ENCODE assay signal across 8 mouse cellular contexts in the genomic region with DNA sequence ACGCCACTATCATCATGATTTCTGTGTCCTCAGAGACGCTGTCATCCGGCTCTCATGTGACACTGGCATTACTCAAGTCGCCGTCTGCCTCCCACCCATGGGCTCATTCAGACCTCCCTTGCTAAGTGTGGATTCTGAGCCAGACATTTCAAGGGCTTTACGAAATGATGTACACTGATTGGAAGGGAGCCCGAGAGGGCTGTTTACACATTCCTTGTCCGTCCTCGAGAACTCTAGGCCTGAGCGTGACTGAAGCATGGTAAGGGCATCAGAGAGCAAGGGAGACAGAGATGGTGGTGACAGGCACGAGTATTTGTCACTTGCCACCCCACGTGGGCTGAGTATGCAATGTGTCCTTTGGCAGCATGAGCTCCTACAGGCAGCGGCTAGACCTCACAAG. TPM values are rescaled to one million over a fixed set of nuclear protein-coding genes. Genes with fewer than 3 reads are reported as not detected.
A peak's percentile ranks its signal among the peaks of the same experiment; 100 is the strongest.
DNase-seq lines count a peak whose midpoint lies in the region; ATAC-seq and TF ChIP-seq lines count a peak whose summit lies in the region.
"Had no signal": no experiment of that assay in that cellular context is flagged by ENCODE, and none has a peak within 500 bp of the region (broad histone marks: within the 10 kb centered on the region; RNA-seq: fewer than 3 reads in every experiment).

No protein-coding gene starts in this region.

- intact Hi-C loops in heart, postnatal 25 days (cut with DNase I): no loop called here

- no peak overlapping the region for H3K27ac ChIP-seq in midbrain, embryonic 13.5 days
- H3K27ac ChIP-seq in midbrain, embryonic 10.5 days (replicated peaks): no peak overlapping the region
- H3K27ac ChIP-seq in small intestine, adult 2 months (ENCODE audit: insufficient read depth, low read depth, low read length): peak overlapping the region; percentile 17
- no peak overlapping the region for H3K27ac ChIP-seq in liver, postnatal 0 days (ENCODE audit: low read depth)

- H3K9me3 ChIP-seq in midbrain, embryonic 13.5 days: no peaks in the 10 kb centered on the region
- no peaks in the 10 kb centered on the region for H3K9me3 ChIP-seq in midbrain, embryonic 10.5 days (replicated peaks)
- no peaks in the 10 kb centered on the region for H3K9me3 ChIP-seq in liver, postnatal 0 days (ENCODE audit: low read length)

- H3K27me3 ChIP-seq in midbrain, embryonic 13.5 days: no peaks in the 10 kb centered on the region
- H3K27me3 ChIP-seq in midbrain, embryonic 10.5 days (ENCODE audit: low read depth, poor library complexity, severe bottlenecking): no peaks in the 10 kb centered on the region
- H3K27me3 ChIP-seq in small intestine, adult 2 months (ENCODE audit: control insufficient read depth, insufficient read depth, low read length): no peaks in the 10 kb centered on the region
- H3K27me3 ChIP-seq in liver, postnatal 0 days (ENCODE audit: insufficient read depth, low read length): no peaks in the 10 kb centered on the region

- no peaks in the 10 kb centered on the region for H3K36me3 ChIP-seq in midbrain, embryonic 13.5 days
- no peaks in the 10 kb centered on the region for H3K36me3 ChIP-seq in midbrain, embryonic 10.5 days
- H3K36me3 ChIP-seq in small intestine, adult 2 months (ENCODE audit: control insufficient read depth, insufficient read depth, low read length): no peaks in the 10 kb centered on the region
- no peaks in the 10 kb centered on the region for H3K36me3 ChIP-seq in liver, postnatal 0 days (replicated peaks; ENCODE audit: insufficient read depth, low read length)

- 78% methylated on average over 13 of the region's 13 CpGs for WGBS in midbrain, embryonic 13.5 days
- WGBS in midbrain, embryonic 10.5 days: 83% methylated on average over 13 of the region's 13 CpGs
- 55% methylated on average over 13 of the region's 13 CpGs for WGBS in small intestine, adult 2 months
- WGBS in liver, postnatal 0 days (ENCODE audit: insufficient replicate concordance): 66% methylated on average over 13 of the region's 13 CpGs

- no peak for TF ChIP-seq CTCF in small intestine, adult 2 months (IDR thresholded peaks at IDR 0.05; ENCODE audit: extremely low read depth, insufficient read length, insufficient replicate concordance, low read depth, low read length)
- TF ChIP-seq CTCF in liver, postnatal 0 days (IDR thresholded peaks at IDR 0.05; ENCODE audit: low read depth): no peak

- H3K4me3 ChIP-seq in midbrain, embryonic 13.5 days (replicated peaks): no peak overlapping the region
- no peak overlapping the region for H3K4me3 ChIP-seq in midbrain, embryonic 10.5 days
- H3K4me3 ChIP-seq in small intestine, adult 2 months (ENCODE audit: low read depth, low read length): no peak overlapping the region
- H3K4me3 ChIP-seq in liver, postnatal 0 days (ENCODE audit: low read depth, low read length): no peak overlapping the region
- H3K4me3 ChIP-seq: myocyte had no signal

- H3K4me2 ChIP-seq in midbrain, embryonic 13.5 days (replicated peaks): no peak overlapping the region
- no peak overlapping the region for H3K4me2 ChIP-seq in liver, postnatal 0 days (ENCODE audit: low read depth, low read length)

- H3K9ac ChIP-seq in midbrain, embryonic 13.5 days (replicated peaks): no peak overlapping the region
- no peak overlapping the region for H3K9ac ChIP-seq in liver, postnatal 0 days (replicated peaks)

- TF ChIP-seq POLR2A in small intestine, adult 2 months (IDR thresholded peaks at IDR 0.05; ENCODE audit: low read depth, low read length): no peak

- H3K4me1 ChIP-seq in midbrain, embryonic 13.5 days (replicated peaks): peaks cover 14% of the 10 kb centered on the region; the same call in 1 of the 2 replicates
- H3K4me1 ChIP-seq in midbrain, embryonic 10.5 days: peaks cover 11% of the 10 kb centered on the region; the same call in 1 of the 2 replicates
- no peaks in the 10 kb centered on the region; the same call in 1 of the 2 replicates for H3K4me1 ChIP-seq in small intestine, adult 2 months (ENCODE audit: control insufficient read depth, insufficient read depth, insufficient read length, low read length)
- H3K4me1 ChIP-seq in liver, postnatal 0 days (ENCODE audit: insufficient read depth): no peaks in the 10 kb centered on the region

- 0 out of 2 replicates have a peak, but pooled peaks have one; percentile 24 for ATAC-seq in midbrain, embryonic 13.5 days
- ATAC-seq in liver, postnatal 0 days: no peak

- no peak for TF ChIP-seq EP300 in liver, postnatal 0 days (IDR thresholded peaks at IDR 0.05; ENCODE audit: low read depth)

- DNase-seq in midbrain, embryonic 10.5 days (ENCODE audit: low spot score): no peak
- peak; percentile 70 for DNase-seq in fat pad, adult 2 months (ENCODE audit: extremely low read depth, low read depth, low spot score)
- peak; percentile 39 for DNase-seq in heart, postnatal 25 days (ENCODE audit: low spot score)
- no peak for DNase-seq in liver, postnatal 0 days
- no peak for DNase-seq in thymus, adult 18-20 months

RNA-seq across cellular contexts. Expression of a gene that starts 49.0 kb away (rescaled TPM):
- polyA plus RNA-seq in midbrain, embryonic 13.5 days (2015; fragmentation: Nextera tagmentation; extraction: Ambion mirVana): 47.2 and 53.5 TPM in 2 replicates
- polyA plus RNA-seq in midbrain, embryonic 10.5 days (2016; fragmentation: Nextera tagmentation; extraction: Ambion mirVana): 35.3 and 47.5 TPM in 2 replicates
- total RNA-seq in heart, postnatal 25 days (2021): 10 to 100 TPM; 37.7 to 41.6 TPM
- polyA plus RNA-seq in small intestine, adult 2 months (2012; rRNA removed): 8.1 and 9.4 TPM in 2 replicates
- 23.3 and 23.5 TPM in 2 replicates for polyA plus RNA-seq in liver, postnatal 0 days (2015; fragmentation: Nextera tagmentation; extraction: Ambion mirVana)

Comparison
In these comparisons a context has a peak if more than half of its experiments do, and no peak if none do; other contexts are left out.
1. DNase-seq: peak in fat pad, adult 2 months (single experiment) and heart, postnatal 25 days (single experiment); none in midbrain, embryonic 10.5 days (single experiment), liver, postnatal 0 days (single experiment) and thymus, adult 18-20 months (0 of 2).